Mouse (Mus musculus): ENCODE results near the gene Stk11ip. TPM values are rescaled to one million over a fixed set of nuclear protein-coding genes. Genes with fewer than 3 reads are reported as not detected.

The Stk11ip gene
- total and polyA plus RNA-seq, 3 experiments: 7.3 to 19.8 (median 7.7) TPM

GRCm38 (mm10) chr1:75478916-75479634, 42.3 kb upstream of the Stk11ip start, which contains the start of the genes Chpf and Tmem198:
TSS of gene Chpf (minus strand) at chr1:75479307.
TSS of gene Tmem198 (plus strand) at chr1:75479532.
- under 1% methylated on average over 76 of the region's 76 CpGs for WGBS
- peak within 1 kb of the TSS; percentile 78 for H3K9ac ChIP-seq (ENCODE audit: low read depth, low read length)
- DNase-seq: peak; percentile 94 to 95
- H3K4me3 ChIP-seq: peak within 1 kb of the TSS; percentile 72
- no peaks in the 10 kb centered on the region for H3K36me3 ChIP-seq (ENCODE audit: control insufficient read depth, insufficient read depth, low read length)
- peak within 1 kb of the TSS; percentile 66 for H3K27ac ChIP-seq
- TF ChIP-seq CTCF (IDR thresholded peaks at IDR 0.05) (no peak), POLR2A (IDR thresholded peaks at IDR 0.05; ENCODE audit: insufficient read depth, low read depth, low read length) (0 out of 2 replicates have a peak, but pooled peaks have one; percentile 38)
- intact Hi-C loops (cut with DNase I): loop anchor here (2.0 to 5.0 kb wide), 2 partner anchors 26 to 78 kb away; no protein-coding TSS in a partner anchor
- no peaks in the 10 kb centered on the region for H3K79me2 ChIP-seq (replicated peaks; ENCODE audit: control insufficient read depth, insufficient read depth, low read length)
- peaks cover 4% of the 10 kb centered on the region for H3K4me1 ChIP-seq (ENCODE audit: control insufficient read depth, insufficient read depth, low read length)
- peaks cover 6% of the 10 kb centered on the region for H3K27me3 ChIP-seq (ENCODE audit: control insufficient read depth, insufficient read depth, low read length)

- peak overlapping the region; percentile 72 for H3K4me3 ChIP-seq
- H3K4me1 ChIP-seq (ENCODE audit: control insufficient read depth, insufficient read depth, low read length): peaks cover 4% of the 10 kb centered on the region
- peak overlapping the region; percentile 20; the same call in 1 of the 2 replicates for H3K27ac ChIP-seq
- 3% methylated on average over 24 of the region's 24 CpGs for WGBS
- H3K79me2 ChIP-seq (replicated peaks; ENCODE audit: control insufficient read depth, insufficient read depth, low read length): no peaks in the 10 kb centered on the region
- no peak for TF ChIP-seq EP300 (IDR thresholded peaks at IDR 0.05; ENCODE audit: insufficient read depth, low read depth, low read length)
- TF ChIP-seq POLR2A (IDR thresholded peaks at IDR 0.05; ENCODE audit: insufficient read depth, low read depth, low read length): no peak
- no peak for TF ChIP-seq CTCF (IDR thresholded peaks at IDR 0.05)
- H3K27me3 ChIP-seq (ENCODE audit: control insufficient read depth, insufficient read depth, low read length): peaks cover 5% of the 10 kb centered on the region
- intact Hi-C loops (cut with DNase I): loop anchor here (2.0 to 5.0 kb wide), 2 partner anchors 25 to 78 kb away; no protein-coding TSS in a partner anchor
- no peak overlapping the region for H3K9ac ChIP-seq (ENCODE audit: low read depth, low read length)
- DNase-seq: no peak
- no peaks in the 10 kb centered on the region for H3K36me3 ChIP-seq (ENCODE audit: control insufficient read depth, insufficient read depth, low read length)
These were observed 41.7 kb upstream of the Stk11ip start for GRCm38 (mm10) chr1:75479635-75479989.

GRCm38 (mm10) chr1:75480036-75480435, 41.3 kb upstream of the Stk11ip start:
- no peak for DNase-seq
- WGBS: 21% methylated on average over 13 of the region's 13 CpGs
- peaks cover 5% of the 10 kb centered on the region for H3K27me3 ChIP-seq (ENCODE audit: control insufficient read depth, insufficient read depth, low read length)
- intact Hi-C loops (cut with DNase I): loop anchor here (2.0 kb wide), 1 partner anchor 117 kb away; no protein-coding TSS in a partner anchor
- H3K79me2 ChIP-seq (replicated peaks; ENCODE audit: control insufficient read depth, insufficient read depth, low read length): no peaks in the 10 kb centered on the region
- H3K4me1 ChIP-seq (ENCODE audit: control insufficient read depth, insufficient read depth, low read length): peaks cover 4% of the 10 kb centered on the region
- no peaks in the 10 kb centered on the region for H3K36me3 ChIP-seq (ENCODE audit: control insufficient read depth, insufficient read depth, low read length)
- H3K27ac ChIP-seq: no peak overlapping the region
- TF ChIP-seq CTCF (IDR thresholded peaks at IDR 0.05) (no peak), POLR2A (IDR thresholded peaks at IDR 0.05; ENCODE audit: insufficient read depth, low read depth, low read length) (no peak), EP300 (IDR thresholded peaks at IDR 0.05; ENCODE audit: insufficient read depth, low read depth, low read length) (no peak)
- H3K9ac ChIP-seq (ENCODE audit: low read depth, low read length): no peak overlapping the region
- H3K4me3 ChIP-seq: no peak overlapping the region

GRCm38 (mm10) chr1:75480735-75481134, 40.6 kb upstream of the Stk11ip start:
- no peak overlapping the region for H3K4me3 ChIP-seq
- 83% methylated on average over 7 of the region's 7 CpGs for WGBS
- TF ChIP-seq CTCF (IDR thresholded peaks at IDR 0.05) (no peak), EP300 (IDR thresholded peaks at IDR 0.05; ENCODE audit: insufficient read depth, low read depth, low read length) (no peak), POLR2A (IDR thresholded peaks at IDR 0.05; ENCODE audit: insufficient read depth, low read depth, low read length) (no peak)
- no peak for DNase-seq
- H3K36me3 ChIP-seq (ENCODE audit: control insufficient read depth, insufficient read depth, low read length): no peaks in the 10 kb centered on the region
- H3K27me3 ChIP-seq (ENCODE audit: control insufficient read depth, insufficient read depth, low read length): peaks cover 5% of the 10 kb centered on the region
- peaks cover 4% of the 10 kb centered on the region for H3K4me1 ChIP-seq (ENCODE audit: control insufficient read depth, insufficient read depth, low read length)
- no peaks in the 10 kb centered on the region for H3K79me2 ChIP-seq (replicated peaks; ENCODE audit: control insufficient read depth, insufficient read depth, low read length)
- H3K27ac ChIP-seq: no peak overlapping the region
- intact Hi-C loops (cut with DNase I): loop anchor here (2.0 kb wide), 1 partner anchor 116 kb away; no protein-coding TSS in a partner anchor
- H3K9ac ChIP-seq (ENCODE audit: low read depth, low read length): no peak overlapping the region

GRCm38 (mm10) chr1:75486561-75486960, 34.8 kb upstream of the Stk11ip start:
- Histone ChIP-seq H3K79me2 (replicated peaks; ENCODE audit: control insufficient read depth, insufficient read depth, low read length) (no peaks in the 10 kb centered on the region), H3K36me3 (ENCODE audit: control insufficient read depth, insufficient read depth, low read length) (no peaks in the 10 kb centered on the region), H3K27ac (no peak overlapping the region), H3K4me1 (ENCODE audit: control insufficient read depth, insufficient read depth, low read length) (no peaks in the 10 kb centered on the region), H3K27me3 (ENCODE audit: control insufficient read depth, insufficient read depth, low read length) (peaks cover 5% of the 10 kb centered on the region), H3K4me3 (no peak overlapping the region), H3K9ac (ENCODE audit: low read depth, low read length) (no peak overlapping the region)
- DNase-seq: no peak
- intact Hi-C loops (cut with DNase I): no loop called here
- TF ChIP-seq POLR2A (IDR thresholded peaks at IDR 0.05; ENCODE audit: insufficient read depth, low read depth, low read length) (no peak), EP300 (IDR thresholded peaks at IDR 0.05; ENCODE audit: insufficient read depth, low read depth, low read length) (no peak), CTCF (IDR thresholded peaks at IDR 0.05) (no peak)
- WGBS: 65% methylated on average over 24 of the region's 24 CpGs

GRCm38 (mm10) chr1:75487040-75487404, 34.3 kb upstream of the Stk11ip start:
- no peak overlapping the region for H3K9ac ChIP-seq (ENCODE audit: low read depth, low read length)
- H3K27ac ChIP-seq: no peak overlapping the region
- TF ChIP-seq POLR2A (IDR thresholded peaks at IDR 0.05; ENCODE audit: insufficient read depth, low read depth, low read length) (no peak), CTCF (IDR thresholded peaks at IDR 0.05) (no peak), EP300 (IDR thresholded peaks at IDR 0.05; ENCODE audit: insufficient read depth, low read depth, low read length) (no peak)
- intact Hi-C loops (cut with DNase I): no loop called here
- H3K4me3 ChIP-seq: no peak overlapping the region
- DNase-seq: no peak
- no peaks in the 10 kb centered on the region for H3K36me3 ChIP-seq (ENCODE audit: control insufficient read depth, insufficient read depth, low read length)
- H3K27me3 ChIP-seq (ENCODE audit: control insufficient read depth, insufficient read depth, low read length): peaks cover 5% of the 10 kb centered on the region
- WGBS: 53% methylated on average over 13 of the region's 13 CpGs
- H3K79me2 ChIP-seq (replicated peaks; ENCODE audit: control insufficient read depth, insufficient read depth, low read length): no peaks in the 10 kb centered on the region
- no peaks in the 10 kb centered on the region for H3K4me1 ChIP-seq (ENCODE audit: control insufficient read depth, insufficient read depth, low read length)
